Mouse (Mus musculus) ES-E14 (cell line): ENCODE measurements at regions not wholly inside any gene's neighbourhood (a gene's known extent, or its start where the extent isn't known, plus 50 kb on each side); places are given as distances from the start of the nearest gene placed in this dataset.

Source experiments
- CHD2 ChIP-seq: IDR thresholded peaks from 2 replicates; pipeline ENCODE4 v1.6.1; 2014; ENCODE audit warnings: mild to moderate bottlenecking, low read depth, low read length, inconsistent platforms
- HCFC1 ChIP-seq: IDR thresholded peaks from 2 replicates; pipeline ENCODE4 v1.6.1; 2012; ENCODE audit warnings: low read length, inconsistent platforms, borderline replicate concordance; ENCODE audit not compliant: insufficient read depth
- MAFK ChIP-seq: IDR thresholded peaks from 2 replicates; pipeline ENCODE4 v1.6.1; 2014; ENCODE audit warnings: mild to moderate bottlenecking, low read depth, low read length, inconsistent platforms; ENCODE audit not compliant: insufficient read depth
- ZC3H11A ChIP-seq: IDR thresholded peaks from 2 replicates; pipeline ENCODE4 v1.6.1; 2012; ENCODE audit warnings: low read depth, mild to moderate bottlenecking, inconsistent platforms, low read length, borderline replicate concordance
- ZNF384 ChIP-seq: IDR thresholded peaks from 2 replicates; pipeline ENCODE4 v1.6.1; 2012; ENCODE audit warnings: low read depth, low read length, inconsistent platforms

- TF ChIP-seq ZC3H11A (no peak), CHD2 (no peak), HCFC1 (no peak), MAFK (no peak), ZNF384 (no peak)
Observed at GRCm38 (mm10) chr13:70033763-70034162, 231.6 kb downstream of the Med10 start.
